Mouse (Mus musculus) midbrain, embryonic 13.5 days (tissue): ENCODE results near the gene Arhgef33. TPM values are rescaled to one million over a fixed set of nuclear protein-coding genes. Genes with fewer than 3 reads are reported as not detected.

Experiments
- ATAC-seq: fragments of 200-750 bp; cut with Nextera tagmentation; 2 replicates; pipeline ENCODE4 v1.8.0; 2017; ENCODE audit warnings: mild to moderate bottlenecking, moderate TSS enrichment, moderate library complexity
- H3K27ac ChIP-seq: fragments of 300-500 bp; sonication (generic); 2 replicates; pipeline ENCODE4 v1.5.1; 2015; ENCODE audit warnings: inconsistent platforms, mild to moderate bottlenecking, moderate library complexity
- H3K27me3 ChIP-seq: fragments of 300-500 bp; sonication (generic); 2 replicates; pipeline ENCODE4 v1.6.1; 2015; ENCODE audit warnings: mild to moderate bottlenecking, inconsistent platforms
- H3K36me3 ChIP-seq: fragments of 300-500 bp; sonication (generic); 2 replicates; pipeline ENCODE4 v1.6.1; 2015; ENCODE audit warnings: mild to moderate bottlenecking, inconsistent platforms
- H3K4me1 ChIP-seq: fragments of 300-500 bp; sonication (generic); replicated peaks from 2 replicates; pipeline ENCODE4 v1.6.1; 2015; ENCODE audit warnings: inconsistent platforms
- H3K4me2 ChIP-seq: fragments of 300-500 bp; sonication (generic); replicated peaks from 2 replicates; pipeline ENCODE4 v1.6.1; 2015; ENCODE audit warnings: moderate library complexity, mild to moderate bottlenecking, inconsistent platforms
- H3K4me3 ChIP-seq: fragments of 300-500 bp; sonication (generic); replicated peaks from 2 replicates; pipeline ENCODE4 v1.5.1; 2015; ENCODE audit warnings: mild to moderate bottlenecking, inconsistent platforms
- H3K9ac ChIP-seq: fragments of 300-500 bp; sonication (generic); replicated peaks from 2 replicates; pipeline ENCODE4 v1.6.1; 2015; ENCODE audit warnings: mild to moderate bottlenecking, inconsistent platforms
- H3K9me3 ChIP-seq: fragments of 300-500 bp; sonication (generic); 2 replicates; pipeline ENCODE4 v1.6.1; 2016; ENCODE audit warnings: mild to moderate bottlenecking, inconsistent platforms
- WGBS: fragments of 180-500 bp; shearing (Covaris S2); methylation state at CpG from one replicate; pipeline ENCODE4 v1.1.7; 2015; 5-methylcytosine and 5-hydroxymethylcytosine counted together
- polyA plus RNA-seq: library from polyadenylated mRNA; unstranded; fragments of >200 nt; fragmentation: Nextera tagmentation; extraction: Ambion mirVana; gene quantifications from 2 replicates; pipeline ENCODE4 v1.2.1, GENCODE M21; 2015

The Arhgef33 gene
- polyA plus RNA-seq, 1 experiment from 2014 or later = 1.0 TPM

GRCm38 (mm10) chr17:80298844-80299243 lies 8.4 kb upstream of the Arhgef33 start:
- Histone ChIP-seq H3K4me3 (no peak overlapping the region), H3K36me3 (no peaks in the 10 kb centered on the region), H3K9me3 (no peaks in the 10 kb centered on the region), H3K27me3 (no peaks in the 10 kb centered on the region), H3K9ac (no peak overlapping the region), H3K4me2 (no peak overlapping the region), H3K4me1 (no peaks in the 10 kb centered on the region), H3K27ac (no peak overlapping the region)
- WGBS = 89% methylated on average over 5 of the region's 5 CpGs
- ATAC-seq = no peak

GRCm38 (mm10) chr17:80311761-80312160 lies 4.6 kb downstream of the Arhgef33 start:
- Histone ChIP-seq H3K36me3 (no peaks in the 10 kb centered on the region), H3K9ac (no peak overlapping the region), H3K4me3 (no peak overlapping the region), H3K27ac (no peak overlapping the region), H3K4me2 (no peak overlapping the region), H3K4me1 (peaks cover 11% of the 10 kb centered on the region; the same call in 1 of the 2 replicates), H3K27me3 (no peaks in the 10 kb centered on the region), H3K9me3 (no peaks in the 10 kb centered on the region)
- WGBS = 46% methylated on average over 9 of the region's 9 CpGs
- no peak for ATAC-seq

GRCm38 (mm10) chr17:80312405-80312804 lies 5.2 kb downstream of the Arhgef33 start:
- 89% methylated on average over 4 of the region's 4 CpGs for WGBS
- no peak overlapping the region for H3K27ac ChIP-seq
- H3K36me3 ChIP-seq = no peaks in the 10 kb centered on the region
- no peak overlapping the region for H3K4me3 ChIP-seq
- H3K4me1 ChIP-seq = peaks cover 11% of the 10 kb centered on the region; the same call in 1 of the 2 replicates
- no peak overlapping the region for H3K9ac ChIP-seq
- H3K4me2 ChIP-seq = no peak overlapping the region
- H3K9me3 ChIP-seq = no peaks in the 10 kb centered on the region
- no peak for ATAC-seq
- no peaks in the 10 kb centered on the region for H3K27me3 ChIP-seq

- H3K4me1 ChIP-seq = no peaks in the 10 kb centered on the region
- no peaks in the 10 kb centered on the region for H3K9me3 ChIP-seq
- H3K4me2 ChIP-seq = no peak overlapping the region
- no peak overlapping the region for H3K27ac ChIP-seq
- H3K4me3 ChIP-seq = no peak overlapping the region
- no peak overlapping the region for H3K9ac ChIP-seq
- no peaks in the 10 kb centered on the region for H3K36me3 ChIP-seq
- WGBS = 88% methylated on average over 6 of the region's 6 CpGs
- no peaks in the 10 kb centered on the region for H3K27me3 ChIP-seq
- no peak for ATAC-seq
These were observed 15.0 kb downstream of the Arhgef33 start for GRCm38 (mm10) chr17:80322228-80322627.

GRCm38 (mm10) chr17:80323015-80323414 lies 15.8 kb downstream of the Arhgef33 start:
- 76% methylated on average over 4 of the region's 4 CpGs for WGBS
- Histone ChIP-seq H3K27ac (no peak overlapping the region), H3K36me3 (no peaks in the 10 kb centered on the region), H3K27me3 (no peaks in the 10 kb centered on the region), H3K4me1 (no peaks in the 10 kb centered on the region), H3K9ac (no peak overlapping the region), H3K4me2 (no peak overlapping the region), H3K4me3 (no peak overlapping the region), H3K9me3 (no peaks in the 10 kb centered on the region)
- ATAC-seq = no peak

- Histone ChIP-seq H3K4me2 (no peak overlapping the region), H3K9ac (no peak overlapping the region), H3K9me3 (no peaks in the 10 kb centered on the region), H3K4me3 (no peak overlapping the region), H3K27ac (no peak overlapping the region), H3K36me3 (no peaks in the 10 kb centered on the region), H3K4me1 (no peaks in the 10 kb centered on the region), H3K27me3 (no peaks in the 10 kb centered on the region)
- no peak for ATAC-seq
- 77% methylated on average over 8 of the region's 8 CpGs for WGBS
These were observed 16.5 kb downstream of the Arhgef33 start for GRCm38 (mm10) chr17:80323658-80324057.

GRCm38 (mm10) chr17:80324521-80324920 lies 17.3 kb downstream of the Arhgef33 start:
- Histone ChIP-seq H3K27me3 (no peaks in the 10 kb centered on the region), H3K4me3 (no peak overlapping the region), H3K9ac (no peak overlapping the region), H3K9me3 (no peaks in the 10 kb centered on the region), H3K27ac (no peak overlapping the region), H3K4me1 (no peaks in the 10 kb centered on the region), H3K36me3 (no peaks in the 10 kb centered on the region), H3K4me2 (no peak overlapping the region)
- WGBS = 89% methylated on average over 7 of the region's 7 CpGs
- ATAC-seq = no peak

- no peak overlapping the region for H3K4me3 ChIP-seq
- H3K4me1 ChIP-seq = no peaks in the 10 kb centered on the region
- H3K9me3 ChIP-seq = no peaks in the 10 kb centered on the region
- H3K4me2 ChIP-seq = no peak overlapping the region
- H3K27me3 ChIP-seq = no peaks in the 10 kb centered on the region
- 90% methylated on average over 4 of the region's 5 CpGs for WGBS
- no peak for ATAC-seq
- H3K36me3 ChIP-seq = no peaks in the 10 kb centered on the region
- H3K27ac ChIP-seq = no peak overlapping the region
- no peak overlapping the region for H3K9ac ChIP-seq
These were observed 18.2 kb downstream of the Arhgef33 start for GRCm38 (mm10) chr17:80325456-80325855.

GRCm38 (mm10) chr17:80326431-80326830 lies 19.2 kb downstream of the Arhgef33 start:
- ATAC-seq = no peak
- 67% methylated on average over 3 of the region's 3 CpGs for WGBS
- H3K27me3 ChIP-seq = no peaks in the 10 kb centered on the region
- no peaks in the 10 kb centered on the region for H3K36me3 ChIP-seq
- H3K27ac ChIP-seq = no peak overlapping the region
- no peak overlapping the region for H3K4me2 ChIP-seq
- H3K4me1 ChIP-seq = no peaks in the 10 kb centered on the region
- H3K4me3 ChIP-seq = no peak overlapping the region
- no peak overlapping the region for H3K9ac ChIP-seq
- H3K9me3 ChIP-seq = no peaks in the 10 kb centered on the region

GRCm38 (mm10) chr17:80332386-80332785 lies 25.2 kb downstream of the Arhgef33 start:
- ATAC-seq = no peak
- H3K9me3 ChIP-seq = no peaks in the 10 kb centered on the region
- 89% methylated on average over 2 of the region's 2 CpGs for WGBS

GRCm38 (mm10) chr17:80345277-80345676 lies 38.1 kb downstream of the Arhgef33 start:
- H3K9me3 ChIP-seq = no peaks in the 10 kb centered on the region
- no peak overlapping the region for H3K27ac ChIP-seq
- no peaks in the 10 kb centered on the region for H3K4me1 ChIP-seq
- 83% methylated on average over 4 of the region's 4 CpGs for WGBS
- H3K9ac ChIP-seq = no peak overlapping the region
- H3K4me2 ChIP-seq = no peak overlapping the region
- no peaks in the 10 kb centered on the region for H3K27me3 ChIP-seq
- ATAC-seq = no peak
- no peak overlapping the region for H3K4me3 ChIP-seq
- no peaks in the 10 kb centered on the region for H3K36me3 ChIP-seq

More at GRCm38 (mm10) chr17:80332386-80332785, 25.2 kb downstream of the Arhgef33 start:
- Histone ChIP-seq H3K9ac (no peak overlapping the region), H3K4me1 (no peaks in the 10 kb centered on the region), H3K4me3 (no peak overlapping the region), H3K36me3 (no peaks in the 10 kb centered on the region), H3K27me3 (no peaks in the 10 kb centered on the region), H3K4me2 (no peak overlapping the region), H3K27ac (no peak overlapping the region)

- no peak overlapping the region for H3K4me2 ChIP-seq
- H3K4me3 ChIP-seq = no peak overlapping the region
- no peak overlapping the region for H3K9ac ChIP-seq
- no peaks in the 10 kb centered on the region for H3K4me1 ChIP-seq
- no peak for ATAC-seq
- H3K36me3 ChIP-seq = no peaks in the 10 kb centered on the region
- H3K9me3 ChIP-seq = no peaks in the 10 kb centered on the region
- 12% methylated on average over 11 of the region's 11 CpGs for WGBS
- H3K27ac ChIP-seq = no peak overlapping the region
- H3K27me3 ChIP-seq = no peaks in the 10 kb centered on the region
These were observed 39.5 kb downstream of the Arhgef33 start for GRCm38 (mm10) chr17:80346591-80347125.

GRCm38 (mm10) chr17:80347234-80347633 lies 40.0 kb downstream of the Arhgef33 start:
- no peaks in the 10 kb centered on the region for H3K4me1 ChIP-seq
- no peaks in the 10 kb centered on the region for H3K9me3 ChIP-seq
- 34% methylated on average over 6 of the region's 6 CpGs for WGBS
- no peaks in the 10 kb centered on the region for H3K27me3 ChIP-seq
- H3K4me3 ChIP-seq = no peak overlapping the region
- no peak overlapping the region for H3K4me2 ChIP-seq
- H3K36me3 ChIP-seq = no peaks in the 10 kb centered on the region
- H3K9ac ChIP-seq = no peak overlapping the region
- no peak overlapping the region for H3K27ac ChIP-seq
- no peak for ATAC-seq
